Mouse (Mus musculus) hindbrain, postnatal 0 days (tissue): ENCODE measurements at regions not wholly inside any gene's neighbourhood (a gene's known extent, or its start where the extent isn't known, plus 50 kb on each side); places are given as distances from the start of the nearest gene placed in this dataset.
A peak's percentile ranks its signal among the peaks of the same experiment; 100 is the strongest.

Experiments
- ATAC-seq: fragments of 200-750 bp; cut with Nextera tagmentation; 2 replicates; pipeline ENCODE4 v1.8.0; 2017; ENCODE audit warnings: mild to moderate bottlenecking, moderate TSS enrichment, moderate library complexity
- DNase-seq: peaks from one replicate; pipeline ENCODE4 v3.0.0-alpha.2; 2015; ENCODE audit warnings: low spot score
- H3K27ac ChIP-seq: fragments of 300-500 bp; sonication (generic); 2 replicates; pipeline ENCODE4 v1.5.1; 2014; ENCODE audit warnings: mild to moderate bottlenecking
- H3K27me3 ChIP-seq: fragments of 300-500 bp; sonication (generic); 2 replicates; pipeline ENCODE4 v1.6.1; 2014; ENCODE audit warnings: low read length, mixed read lengths; ENCODE audit not compliant: insufficient read depth
- H3K36me3 ChIP-seq: fragments of 300-500 bp; sonication (generic); 2 replicates; pipeline ENCODE4 v1.6.1; 2014; ENCODE audit warnings: low read length, mixed read lengths; ENCODE audit not compliant: insufficient read depth
- H3K4me1 ChIP-seq: fragments of 300-500 bp; sonication (generic); 2 replicates; pipeline ENCODE4 v1.6.1; 2014; ENCODE audit warnings: antibody characterized with exemption, low read length, mixed read lengths; ENCODE audit not compliant: insufficient read depth
- H3K4me2 ChIP-seq: fragments of 300-500 bp; sonication (generic); 2 replicates; pipeline ENCODE4 v1.6.1; 2014; ENCODE audit warnings: low read depth, mild to moderate bottlenecking, low read length, moderate library complexity, mixed read lengths
- H3K4me3 ChIP-seq: fragments of 300-500 bp; sonication (generic); 2 replicates; pipeline ENCODE4 v1.5.1; 2014; ENCODE audit warnings: low read length
- H3K9ac ChIP-seq: fragments of 300-500 bp; sonication (generic); replicated peaks from 2 replicates; pipeline ENCODE4 v1.6.1; 2014; ENCODE audit warnings: mild to moderate bottlenecking, low read length, moderate library complexity, mixed read lengths
- H3K9me3 ChIP-seq: fragments of 300-500 bp; sonication (generic); 2 replicates; pipeline ENCODE4 v1.6.1; 2016; ENCODE audit warnings: low read length, mixed read lengths
- CTCF ChIP-seq: IDR thresholded peaks from 2 replicates; pipeline ENCODE4 v1.5.1; 2016; ENCODE audit warnings: antibody characterized with exemption, control low read depth, low read depth
- WGBS: fragments of 180-500 bp; shearing (Covaris S2); extraction: QIAGEN DNeasy Blood & Tissue Kit; methylation state at CpG from one replicate; pipeline ENCODE4 v1.1.7; 2014; 5-methylcytosine and 5-hydroxymethylcytosine counted together

- no peak for TF ChIP-seq CTCF
- DNase-seq (no peak), ATAC-seq (no peak)
- Histone ChIP-seq H3K4me3 (no peak overlapping the region), H3K27me3 (no peaks in the 10 kb centered on the region), H3K27ac (no peak overlapping the region), H3K9me3 (no peaks in the 10 kb centered on the region), H3K9ac (no peak overlapping the region), H3K4me2 (no peak overlapping the region), H3K36me3 (no peaks in the 10 kb centered on the region), H3K4me1 (no peaks in the 10 kb centered on the region)
- 72% methylated on average over 2 of the region's 2 CpGs for WGBS
These were observed 436.4 kb downstream of the Fut8 start for GRCm38 (mm10) chr12:77674352-77674751.

- Histone ChIP-seq H3K9me3 (no peaks in the 10 kb centered on the region), H3K4me2 (no peak overlapping the region), H3K4me3 (no peak overlapping the region), H3K27me3 (no peaks in the 10 kb centered on the region), H3K36me3 (no peaks in the 10 kb centered on the region), H3K4me1 (no peaks in the 10 kb centered on the region), H3K9ac (no peak overlapping the region), H3K27ac (no peak overlapping the region)
- DNase-seq (peak; percentile 65), ATAC-seq (no peak)
- 83% methylated on average over 5 of the region's 5 CpGs for WGBS
- peak; percentile 71 for TF ChIP-seq CTCF
These were observed 436.8 kb downstream of the Fut8 start for GRCm38 (mm10) chr12:77674755-77675154.

- H3K27ac ChIP-seq: no peak overlapping the region
- WGBS: 35% methylated on average over 5 of the region's 5 CpGs
- no peaks in the 10 kb centered on the region for H3K4me1 ChIP-seq
- TF ChIP-seq CTCF: no peak
- peak; percentile 79 for ATAC-seq
- no peak overlapping the region for H3K4me2 ChIP-seq
- no peaks in the 10 kb centered on the region for H3K36me3 ChIP-seq
- no peak overlapping the region for H3K9ac ChIP-seq
- no peak overlapping the region for H3K4me3 ChIP-seq
- H3K9me3 ChIP-seq: no peaks in the 10 kb centered on the region
- DNase-seq: peak; percentile 67
- no peaks in the 10 kb centered on the region for H3K27me3 ChIP-seq
These were observed 440.1 kb downstream of the Fut8 start for GRCm38 (mm10) chr12:77678040-77678439.

- no peaks in the 10 kb centered on the region for H3K9me3 ChIP-seq
- no peaks in the 10 kb centered on the region for H3K36me3 ChIP-seq
- no peak overlapping the region for H3K4me2 ChIP-seq
- no peaks in the 10 kb centered on the region for H3K27me3 ChIP-seq
- DNase-seq: peak; percentile 9
- H3K4me1 ChIP-seq: no peaks in the 10 kb centered on the region
- no peak for ATAC-seq
- H3K4me3 ChIP-seq: no peak overlapping the region
- no peak for TF ChIP-seq CTCF
- H3K27ac ChIP-seq: no peak overlapping the region
- 65% methylated on average over 6 of the region's 6 CpGs for WGBS
- H3K9ac ChIP-seq: no peak overlapping the region
These were observed 456.2 kb downstream of the Fut8 start for GRCm38 (mm10) chr12:77694101-77694500.

- Histone ChIP-seq H3K9ac (no peak overlapping the region), H3K36me3 (no peaks in the 10 kb centered on the region), H3K4me1 (no peaks in the 10 kb centered on the region), H3K9me3 (no peaks in the 10 kb centered on the region), H3K4me2 (no peak overlapping the region), H3K4me3 (no peak overlapping the region), H3K27ac (no peak overlapping the region), H3K27me3 (no peaks in the 10 kb centered on the region)
- no peak for ATAC-seq
- DNase-seq: no peak
- WGBS: 62% methylated on average over 8 of the region's 8 CpGs
- no peak for TF ChIP-seq CTCF
These were observed 458.2 kb downstream of the Fut8 start for GRCm38 (mm10) chr12:77696039-77696631.

GRCm38 (mm10) chr12:77696662-77697061 is 458.7 kb downstream of the Fut8 start:
- Histone ChIP-seq H3K36me3 (no peaks in the 10 kb centered on the region), H3K27ac (no peak overlapping the region), H3K4me2 (no peak overlapping the region), H3K4me1 (no peaks in the 10 kb centered on the region), H3K4me3 (no peak overlapping the region), H3K9ac (no peak overlapping the region), H3K27me3 (no peaks in the 10 kb centered on the region), H3K9me3 (no peaks in the 10 kb centered on the region)
- ATAC-seq (no peak), DNase-seq (no peak)
- no peak for TF ChIP-seq CTCF
- WGBS: 81% methylated on average over 4 of the region's 4 CpGs

- H3K9ac ChIP-seq: no peak overlapping the region
- no peaks in the 10 kb centered on the region for H3K27me3 ChIP-seq
- no peak overlapping the region for H3K27ac ChIP-seq
- TF ChIP-seq CTCF: no peak
- peak; percentile 29; the same call in 1 of the 2 replicates for ATAC-seq
- no peaks in the 10 kb centered on the region for H3K9me3 ChIP-seq
- H3K4me1 ChIP-seq: no peaks in the 10 kb centered on the region
- DNase-seq: peak; percentile 23
- 57% methylated on average over 7 of the region's 7 CpGs for WGBS
- no peaks in the 10 kb centered on the region for H3K36me3 ChIP-seq
- no peak overlapping the region for H3K4me2 ChIP-seq
- no peak overlapping the region for H3K4me3 ChIP-seq
These were observed 460.2 kb downstream of the Fut8 start for GRCm38 (mm10) chr12:77698088-77698487.
